Mouse (Mus musculus) lung, adult 2 months (tissue): ENCODE results near the gene Ints11.

Experiments
- CTCF ChIP-seq: fragments of 200-500 bp; IDR thresholded peaks from 2 replicates; pipeline ENCODE4 v1.5.1; 2011; ENCODE audit warnings: mild to moderate bottlenecking, low read length, control low read depth; ENCODE audit not compliant: insufficient read depth
- POLR2A ChIP-seq: fragments of 200-500 bp; IDR thresholded peaks from 2 replicates; pipeline ENCODE4 v1.6.1; 2011; ENCODE audit warnings: low read depth, mild to moderate bottlenecking, control low read depth, low read length, borderline replicate concordance; ENCODE audit errors: extremely low read depth

- TF ChIP-seq POLR2A (no peak), CTCF (no peak)
Measured at GRCm38 (mm10) chr4:155871404-155871803, 2.1 kb downstream of the Ints11 start.
